Mouse (Mus musculus): ENCODE measurements around the gene Lkaaear1. TPM values are rescaled to one million over a fixed set of nuclear protein-coding genes. Genes with fewer than 3 reads are reported as not detected.

Gene Lkaaear1
- polyA plus RNA-seq, 1 experiment from 2014 or later, result not detected

DNA sequence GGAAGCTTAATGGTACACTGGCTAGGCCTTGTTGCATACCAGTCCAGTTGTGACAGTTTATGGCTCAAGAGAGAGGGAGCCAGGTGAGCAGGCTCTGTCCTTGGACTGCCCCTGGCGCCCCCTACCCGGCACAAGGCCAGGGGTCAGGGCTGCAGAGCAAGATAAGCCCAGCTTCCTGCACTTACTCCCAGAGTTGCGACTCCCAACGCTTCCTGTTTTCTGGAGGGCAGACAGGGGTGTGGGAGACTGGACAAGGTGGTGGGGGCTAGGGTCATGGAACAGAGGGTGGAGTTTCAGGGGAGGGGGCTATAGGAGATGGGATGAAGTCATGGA lies 35.0 kb downstream of the Lkaaear1 start:
- H3K27ac ChIP-seq, result peak overlapping the region; percentile 70
- DNase-seq (ENCODE audit: low spot score), result no peak

DNA sequence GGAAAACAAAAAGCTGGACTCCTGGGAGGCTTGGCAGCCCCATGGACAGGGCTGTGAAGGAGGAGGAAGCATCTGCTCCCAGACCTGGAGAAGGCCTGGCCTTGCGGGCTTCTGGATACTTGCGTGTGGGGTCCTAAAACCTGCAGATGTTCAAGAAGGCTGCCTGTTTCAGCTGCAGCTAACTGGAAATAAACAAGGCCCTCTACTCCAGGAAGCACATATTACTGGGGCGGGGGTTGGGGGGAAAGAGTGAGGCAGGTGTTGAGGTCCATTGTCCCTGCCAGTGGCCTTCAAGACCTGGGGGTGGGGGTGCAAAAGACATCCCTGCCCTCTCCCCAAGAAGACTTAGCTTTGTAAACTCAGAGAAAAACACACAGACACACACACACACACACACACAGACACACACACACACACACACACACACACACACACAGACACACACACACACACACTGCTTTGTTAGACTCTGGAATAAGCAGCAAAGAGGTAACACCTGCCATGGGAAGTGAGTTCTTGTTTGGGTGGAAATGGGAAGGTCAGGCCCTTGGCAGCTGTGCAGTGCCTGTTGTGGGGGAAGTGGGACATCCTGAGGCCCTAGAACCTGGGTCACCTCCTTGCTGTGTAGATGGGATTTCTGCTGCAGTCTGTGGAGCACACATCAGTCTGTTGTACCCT lies 35.5 kb downstream of the Lkaaear1 start:
- Histone ChIP-seq H3K27ac (peak overlapping the region; percentile 70), H3K36me3 (no peaks in the 10 kb centered on the region), H3K9me3 (no peaks in the 10 kb centered on the region; the same call in 1 of the 2 replicates), H3K4me1 (peaks cover 37% of the 10 kb centered on the region), H3K27me3 (ENCODE audit: insufficient read depth, poor library complexity, severe bottlenecking) (peaks cover under 1% of the 10 kb centered on the region), H3K4me3 (no peak overlapping the region)
- no peak for DNase-seq (ENCODE audit: low spot score)
- 79% methylated on average over 3 of the region's 3 CpGs for WGBS

More for the DNA sequence above, 35.0 kb downstream of the Lkaaear1 start:
- H3K36me3 ChIP-seq, result no peaks in the 10 kb centered on the region
- H3K4me1 ChIP-seq, result peaks cover 36% of the 10 kb centered on the region
- H3K9me3 ChIP-seq, result no peaks in the 10 kb centered on the region; the same call in 1 of the 2 replicates
- H3K4me3 ChIP-seq, result no peak overlapping the region
- peaks cover 6% of the 10 kb centered on the region for H3K27me3 ChIP-seq (ENCODE audit: insufficient read depth, poor library complexity, severe bottlenecking)
- WGBS, result 12% methylated on average over 4 of the region's 4 CpGs

DNA sequence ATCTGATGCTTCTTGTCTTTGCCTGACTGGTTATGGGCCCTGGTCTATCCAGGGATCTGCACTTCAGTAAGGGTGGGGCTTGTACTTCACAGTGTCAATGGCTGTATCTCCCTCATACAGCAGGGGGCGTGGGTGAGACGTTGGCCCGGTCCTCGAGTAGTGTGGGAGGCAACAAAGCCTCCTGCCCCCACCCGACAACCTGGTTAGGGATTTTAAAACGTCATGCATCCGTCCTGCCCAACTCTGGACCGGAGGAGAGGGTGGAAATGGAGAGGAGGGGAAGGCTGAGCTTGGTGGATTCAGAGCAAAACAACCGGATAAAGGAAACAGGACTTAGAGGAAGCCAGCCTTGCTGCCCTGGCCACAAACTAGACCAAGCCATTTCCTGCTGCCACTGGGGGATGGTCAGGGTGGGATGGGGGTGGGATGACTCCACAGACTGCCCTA lies 38.6 kb downstream of the Lkaaear1 start:
- 8% methylated on average over 9 of the region's 9 CpGs for WGBS
- H3K4me3 ChIP-seq, result peak overlapping the region; percentile 10; the same call in 1 of the 2 replicates

DNA sequence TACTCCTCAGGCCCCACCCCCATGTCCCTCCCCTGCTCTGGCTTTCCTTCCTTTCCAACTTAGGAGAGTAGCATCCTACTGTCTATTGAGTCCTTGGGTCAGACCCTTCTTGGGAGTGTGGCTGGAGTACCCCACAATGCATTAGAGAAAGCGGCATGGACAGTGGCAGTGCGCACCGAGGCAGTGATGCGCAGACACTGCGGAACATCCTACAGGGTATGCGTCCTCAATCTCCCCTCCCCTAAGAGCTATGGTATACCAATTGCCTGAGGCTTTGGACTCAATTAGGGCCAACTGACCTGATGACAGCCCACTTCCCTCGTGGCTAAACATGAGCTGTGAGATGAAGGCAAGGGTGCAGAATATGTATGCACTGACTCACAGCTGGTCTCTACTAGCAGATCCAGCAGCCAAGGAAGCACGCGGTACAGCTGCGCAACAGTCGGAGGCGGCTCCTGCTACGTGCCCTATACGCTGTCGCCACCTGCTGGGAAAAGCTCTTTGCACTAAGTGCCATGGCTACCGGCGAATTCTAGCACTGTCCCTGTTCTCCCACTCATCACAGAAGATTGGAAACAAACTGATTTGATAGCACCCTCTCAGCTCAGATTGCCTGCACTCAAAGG lies 39.2 kb downstream of the Lkaaear1 start:
- H3K27ac ChIP-seq, result 0 out of 2 replicates have a peak overlapping the region, but pooled peaks have one; percentile 31
- DNase-seq (ENCODE audit: low spot score), result no peak
- no peaks in the 10 kb centered on the region for H3K9me3 ChIP-seq
- no peaks in the 10 kb centered on the region for H3K27me3 ChIP-seq (ENCODE audit: insufficient read depth, poor library complexity, severe bottlenecking)
- WGBS, result 36% methylated on average over 17 of the region's 17 CpGs
- peaks cover 40% of the 10 kb centered on the region for H3K4me1 ChIP-seq
- H3K4me3 ChIP-seq, result no peak overlapping the region
- H3K36me3 ChIP-seq, result peaks cover 29% of the 10 kb centered on the region

More for the DNA sequence above, 38.6 kb downstream of the Lkaaear1 start:
- H3K27ac ChIP-seq, result peak overlapping the region; percentile 39; the same call in 1 of the 2 replicates
- no peaks in the 10 kb centered on the region for H3K9me3 ChIP-seq
- peaks cover 40% of the 10 kb centered on the region for H3K4me1 ChIP-seq
- peaks cover 26% of the 10 kb centered on the region for H3K36me3 ChIP-seq
- peak; percentile 89 for DNase-seq (ENCODE audit: low spot score)
- no peaks in the 10 kb centered on the region for H3K27me3 ChIP-seq (ENCODE audit: insufficient read depth, poor library complexity, severe bottlenecking)

DNA sequence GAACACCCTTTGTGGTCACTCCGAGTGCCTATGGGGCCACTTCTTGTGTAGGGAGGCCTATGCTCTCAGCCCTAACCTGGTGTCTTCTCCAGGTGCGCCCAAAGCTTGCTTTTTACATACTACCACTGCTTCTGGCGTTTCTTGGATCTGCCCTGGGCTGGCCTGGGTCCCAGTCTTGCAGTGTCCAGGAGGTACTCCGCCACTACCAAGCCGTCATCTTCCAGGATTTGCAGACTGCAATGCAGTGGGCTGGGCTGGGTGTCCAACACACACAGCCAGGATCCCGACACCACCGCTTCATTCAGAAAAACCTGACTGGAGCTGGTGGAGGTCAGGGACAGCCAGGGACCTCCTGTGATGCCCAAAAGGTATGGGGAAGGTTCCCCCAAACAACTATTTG lies 39.7 kb downstream of the Lkaaear1 start:
- no peaks in the 10 kb centered on the region for H3K27me3 ChIP-seq (ENCODE audit: insufficient read depth, poor library complexity, severe bottlenecking)
- H3K9me3 ChIP-seq, result no peaks in the 10 kb centered on the region
- H3K27ac ChIP-seq, result 0 out of 2 replicates have a peak overlapping the region, but pooled peaks have one; percentile 8
- WGBS, result 85% methylated on average over 7 of the region's 7 CpGs
- DNase-seq (ENCODE audit: low spot score), result no peak
- no peak overlapping the region for H3K4me3 ChIP-seq
- peaks cover 34% of the 10 kb centered on the region for H3K36me3 ChIP-seq
- peaks cover 37% of the 10 kb centered on the region for H3K4me1 ChIP-seq

DNA sequence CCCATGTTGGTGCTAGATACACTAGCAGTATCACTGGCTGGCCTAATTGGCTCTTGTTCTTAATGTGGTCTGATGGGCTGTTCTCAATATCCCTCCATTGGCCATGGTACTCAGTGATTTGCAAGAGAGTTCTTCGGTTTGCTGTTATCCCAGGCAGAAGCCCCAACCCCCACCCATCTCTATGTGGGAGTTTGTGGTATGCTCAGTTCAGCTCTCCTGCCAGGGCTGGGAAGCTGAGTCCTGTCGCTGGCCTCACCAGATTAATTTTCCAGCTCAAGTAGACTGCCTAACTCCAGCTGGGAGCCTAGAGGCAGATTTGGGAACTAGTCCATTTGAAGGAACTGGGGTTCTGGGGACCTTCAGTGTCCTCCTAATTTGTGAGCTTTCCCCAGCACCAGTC lies 40.8 kb downstream of the Lkaaear1 start:
- WGBS, result 75% methylated on average over 2 of the region's 2 CpGs
- Histone ChIP-seq H3K27me3 (ENCODE audit: insufficient read depth, poor library complexity, severe bottlenecking) (no peaks in the 10 kb centered on the region), H3K4me3 (no peak overlapping the region), H3K9me3 (no peaks in the 10 kb centered on the region), H3K4me1 (peaks cover 27% of the 10 kb centered on the region; the same call in 1 of the 2 replicates), H3K27ac (no peak overlapping the region), H3K36me3 (peaks cover 45% of the 10 kb centered on the region)
- DNase-seq (ENCODE audit: low spot score), result no peak

GRCm38 (mm10) chr2:181656734-181657133 lies 41.5 kb downstream of the Lkaaear1 start, which contains the start of gene Gm29797:
Gene Gm29797 (plus strand): TSS chr2:181657034.
- WGBS, result 77% methylated on average over 3 of the region's 3 CpGs
- Histone ChIP-seq H3K36me3 (peaks cover 52% of the 10 kb centered on the region), H3K4me1 (peaks cover 26% of the 10 kb centered on the region; the same call in 1 of the 2 replicates), H3K27me3 (ENCODE audit: insufficient read depth, poor library complexity, severe bottlenecking) (no peaks in the 10 kb centered on the region), H3K9me3 (no peaks in the 10 kb centered on the region), H3K4me3 (no peak within 1 kb of the TSS), H3K27ac (no peak within 1 kb of the TSS)
- no peak for DNase-seq (ENCODE audit: low spot score)

- DNase-seq (ENCODE audit: low spot score), result no peak
- no peaks in the 10 kb centered on the region for H3K9me3 ChIP-seq
- peaks cover 5% of the 10 kb centered on the region; the same call in 1 of the 2 replicates for H3K4me1 ChIP-seq
- 82% methylated on average over 1 of the region's 1 CpGs for WGBS
- no peaks in the 10 kb centered on the region for H3K27me3 ChIP-seq (ENCODE audit: insufficient read depth, poor library complexity, severe bottlenecking)
- H3K27ac ChIP-seq, result no peak overlapping the region
- peaks cover 82% of the 10 kb centered on the region for H3K36me3 ChIP-seq
- H3K4me3 ChIP-seq, result no peak overlapping the region
These were observed 44.7 kb downstream of the Lkaaear1 start for GRCm38 (mm10) chr2:181653523-181653922.

- Histone ChIP-seq H3K27ac (no peak overlapping the region), H3K27me3 (ENCODE audit: insufficient read depth, poor library complexity, severe bottlenecking) (no peaks in the 10 kb centered on the region), H3K4me3 (no peak overlapping the region), H3K9me3 (no peaks in the 10 kb centered on the region), H3K36me3 (peaks cover 86% of the 10 kb centered on the region), H3K4me1 (peaks cover 4% of the 10 kb centered on the region; the same call in 1 of the 2 replicates)
- no peak for DNase-seq (ENCODE audit: low spot score)
These were observed 45.2 kb downstream of the Lkaaear1 start for GRCm38 (mm10) chr2:181653065-181653464.

DNA sequence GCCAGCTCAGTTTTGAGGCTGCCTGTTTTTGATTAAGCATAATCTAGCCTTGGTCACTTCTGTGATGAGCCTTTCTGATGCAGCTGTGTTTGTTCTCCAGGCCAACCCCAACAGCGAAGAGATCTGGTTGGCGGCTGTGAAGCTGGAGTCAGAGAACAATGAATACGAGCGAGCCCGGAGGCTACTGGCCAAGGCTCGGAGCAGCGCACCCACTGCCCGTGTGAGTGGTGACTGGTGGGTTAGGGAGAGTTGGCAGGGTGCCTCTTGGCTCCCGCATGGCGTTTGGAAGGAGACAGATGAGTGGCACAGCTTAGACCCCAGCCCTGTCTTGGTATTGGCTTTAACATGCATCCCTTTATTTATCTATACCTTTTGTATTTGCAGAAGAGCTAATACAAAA lies 49.3 kb downstream of the Lkaaear1 start:
- no peak overlapping the region for H3K27ac ChIP-seq
- H3K4me3 ChIP-seq, result no peak overlapping the region
- no peaks in the 10 kb centered on the region for H3K27me3 ChIP-seq (ENCODE audit: insufficient read depth, poor library complexity, severe bottlenecking)
- WGBS, result 92% methylated on average over 10 of the region's 10 CpGs
- H3K9me3 ChIP-seq, result no peaks in the 10 kb centered on the region
- peaks cover 89% of the 10 kb centered on the region for H3K36me3 ChIP-seq
- no peaks in the 10 kb centered on the region for H3K4me1 ChIP-seq
- no peak for DNase-seq (ENCODE audit: low spot score)

Other genes starting within 250 kb of the Lkaaear1 start
- gene Zbtb46, start 239.0 kb downstream of the Lkaaear1 start, polyA plus RNA-seq (2016; fragmentation: Nextera tagmentation; extraction: Ambion mirVana), result 16.5 and 18.5 TPM in 2 replicates
- gene Abhd16b, start 205.2 kb downstream of the Lkaaear1 start, polyA plus RNA-seq (2016; fragmentation: Nextera tagmentation; extraction: Ambion mirVana), result 0.11 TPM in 1 of 2 replicates, not detected in the other
- 130 and 162 TPM in 2 replicates for gene Tpd52l2, start 201.3 kb downstream of the Lkaaear1 start, polyA plus RNA-seq (2016; fragmentation: Nextera tagmentation; extraction: Ambion mirVana)
- 87.2 and 97.0 TPM in 2 replicates for gene Dnajc5, start 178.0 kb downstream of the Lkaaear1 start, polyA plus RNA-seq (2016; fragmentation: Nextera tagmentation; extraction: Ambion mirVana)
- 67.3 and 83.6 TPM in 2 replicates for gene Uckl1, start 113.5 kb downstream of the Lkaaear1 start, polyA plus RNA-seq (2016; fragmentation: Nextera tagmentation; extraction: Ambion mirVana)
- gene Prpf6, start 106.6 kb downstream of the Lkaaear1 start, polyA plus RNA-seq (2016; fragmentation: Nextera tagmentation; extraction: Ambion mirVana), result 56.1 and 62.9 TPM in 2 replicates
- gene Zfp512b, start 105.6 kb downstream of the Lkaaear1 start, polyA plus RNA-seq (2016; fragmentation: Nextera tagmentation; extraction: Ambion mirVana), result 36.0 and 37.0 TPM in 2 replicates
- 15.0 and 16.6 TPM in 2 replicates for gene Samd10, start 99.2 kb downstream of the Lkaaear1 start, polyA plus RNA-seq (2016; fragmentation: Nextera tagmentation; extraction: Ambion mirVana)
- 0.24 TPM in 1 of 2 replicates, not detected in the other for gene Gm29797, start 41.4 kb downstream of the Lkaaear1 start, polyA plus RNA-seq (2016; fragmentation: Nextera tagmentation; extraction: Ambion mirVana)
- gene Sox18, start 26.8 kb downstream of the Lkaaear1 start, polyA plus RNA-seq (2016; fragmentation: Nextera tagmentation; extraction: Ambion mirVana), result 22.1 and 25.0 TPM in 2 replicates
- gene Tcea2, start 18.1 kb downstream of the Lkaaear1 start, polyA plus RNA-seq (2016; fragmentation: Nextera tagmentation; extraction: Ambion mirVana), result 12.2 and 15.3 TPM in 2 replicates
- 56.4 and 67.7 TPM in 2 replicates for gene Rgs19, start 4.5 kb downstream of the Lkaaear1 start, polyA plus RNA-seq (2016; fragmentation: Nextera tagmentation; extraction: Ambion mirVana)
- gene Oprl1, start 16.6 kb upstream of the Lkaaear1 start, polyA plus RNA-seq (2016; fragmentation: Nextera tagmentation; extraction: Ambion mirVana), result 6.1 and 6.6 TPM in 2 replicates
- 0.05 and 0.14 TPM in 2 replicates for gene Myt1, start 64.9 kb upstream of the Lkaaear1 start, polyA plus RNA-seq (2016; fragmentation: Nextera tagmentation; extraction: Ambion mirVana)
- 22.7 and 22.9 TPM in 2 replicates for gene Pcmtd2, start 139.4 kb upstream of the Lkaaear1 start, polyA plus RNA-seq (2016; fragmentation: Nextera tagmentation; extraction: Ambion mirVana)
- gene Polr3k, start 165.9 kb upstream of the Lkaaear1 start, polyA plus RNA-seq (2016; fragmentation: Nextera tagmentation; extraction: Ambion mirVana), result 63.4 and 74.1 TPM in 2 replicates